Mouse (Mus musculus) urinary bladder, adult 18-20 months (tissue): ENCODE measurements around the gene Cabp4.
A peak's percentile ranks its signal among the peaks of the same experiment; 100 is the strongest.

Source experiments
- DNase-seq, 2 experiments: peaks; one replicate each; pipeline ENCODE4 v3.0.0; 2022; ENCODE audit warnings: low spot score in 2 of 2, mixed read lengths in 2 of 2

Cabp4 gene

GRCm38 (mm10) chr19:4102049-4102448 is 41.8 kb downstream of the Cabp4 start:
- DNase-seq = no peak

GRCm38 (mm10) chr19:4101466-4101865 is 42.4 kb downstream of the Cabp4 start:
- no peak for DNase-seq

- no peak for DNase-seq
These were observed 43.0 kb downstream of the Cabp4 start for GRCm38 (mm10) chr19:4100718-4101261.

- DNase-seq = peak; percentile 73 to 75
These were observed 43.8 kb downstream of the Cabp4 start, which contains the start of gene Pitpnm1 for GRCm38 (mm10) chr19:4099837-4100717. Gene Pitpnm1 (plus strand): TSS chr19:4099998.

GRCm38 (mm10) chr19:4099056-4099455 is 44.8 kb downstream of the Cabp4 start:
- DNase-seq = peak; percentile 83 to 87

GRCm38 (mm10) chr19:4098426-4098825 is 45.4 kb downstream of the Cabp4 start:
- DNase-seq = no peak

GRCm38 (mm10) chr19:4097441-4097825 is 46.4 kb downstream of the Cabp4 start:
- DNase-seq = peak in 1 of 2 experiments; percentile 86

- DNase-seq = peak; percentile 100
These were observed 47.0 kb downstream of the Cabp4 start, which contains the start of gene Cdk2ap2 for GRCm38 (mm10) chr19:4096642-4097440. Gene Cdk2ap2 (plus strand): TSS chr19:4097182.

- DNase-seq = no peak
These were observed 48.0 kb downstream of the Cabp4 start for GRCm38 (mm10) chr19:4095802-4096201.

- no peak for DNase-seq
These were observed 49.0 kb downstream of the Cabp4 start for GRCm38 (mm10) chr19:4094774-4095303.

GRCm38 (mm10) chr19:4094348-4094747 is 49.5 kb downstream of the Cabp4 start:
- DNase-seq = no peak

- DNase-seq = no peak
These were observed 50.1 kb downstream of the Cabp4 start for GRCm38 (mm10) chr19:4093772-4094171.

GRCm38 (mm10) chr19:4092750-4093149 is 51.1 kb downstream of the Cabp4 start:
- no peak for DNase-seq

GRCm38 (mm10) chr19:4091383-4091782 is 52.5 kb downstream of the Cabp4 start:
- DNase-seq = no peak

- no peak for DNase-seq
These were observed 53.4 kb downstream of the Cabp4 start for GRCm38 (mm10) chr19:4090446-4090845.

GRCm38 (mm10) chr19:4089128-4089527 is 54.7 kb downstream of the Cabp4 start:
- DNase-seq = no peak

- DNase-seq = no peak
These were observed 55.7 kb downstream of the Cabp4 start for GRCm38 (mm10) chr19:4088146-4088545.

GRCm38 (mm10) chr19:4087090-4087489 is 56.7 kb downstream of the Cabp4 start:
- DNase-seq = no peak

- DNase-seq = no peak
These were observed 57.7 kb downstream of the Cabp4 start for GRCm38 (mm10) chr19:4086156-4086555.
